Mouse (Mus musculus) heart, adult 8-10 months (tissue): Measurements from ENCODE around the gene Nmnat3. TPM values are rescaled to one million over a fixed set of nuclear protein-coding genes. Genes with fewer than 3 reads are reported as not detected.

ENCODE experiments used
- DNase-seq: peaks from one replicate; pipeline ENCODE4 v3.0.0; 2022; ENCODE audit warnings: low spot score
- total RNA-seq, 4 experiments: library from RNA; stranded (reverse); gene quantifications; 2 replicates each; pipeline ENCODE4 v1.2.4; 2022

Nmnat3 gene
- total RNA-seq, 4 experiments from 2014 or later, result 17.2 to 24.1 (median 19.5) TPM

DNA sequence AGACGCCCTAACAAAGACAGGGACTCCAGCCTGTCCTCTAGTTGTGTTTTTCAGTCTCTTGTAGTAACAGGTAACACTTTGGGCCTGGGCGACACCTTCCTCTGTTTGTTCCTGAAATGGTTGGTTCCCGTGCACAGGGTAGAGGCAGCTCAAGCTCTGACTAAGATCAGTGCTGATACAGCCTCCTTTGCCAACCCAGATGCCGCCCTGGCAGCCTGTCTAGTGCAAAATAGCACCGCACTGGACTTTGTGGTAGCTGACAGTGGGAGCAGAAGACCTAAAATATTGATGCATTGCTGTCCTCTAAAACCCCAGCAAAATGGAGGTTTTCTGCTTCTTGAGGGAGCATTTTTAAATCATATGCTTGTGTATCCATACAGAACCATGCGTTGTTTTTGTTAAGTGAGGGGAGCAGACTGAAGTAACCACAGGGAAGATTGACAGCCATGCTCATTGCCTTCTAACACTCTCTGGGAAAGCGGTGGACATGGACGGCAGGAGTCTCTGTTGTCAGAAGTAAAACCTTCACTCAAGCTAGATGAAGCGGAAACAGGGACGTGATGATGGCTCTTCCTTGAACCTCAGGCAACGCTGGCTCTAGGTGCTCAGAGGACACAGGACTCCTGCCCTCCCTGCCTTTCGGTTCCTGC, 24.2 kb downstream of the Nmnat3 start:
- no peak for DNase-seq

DNA sequence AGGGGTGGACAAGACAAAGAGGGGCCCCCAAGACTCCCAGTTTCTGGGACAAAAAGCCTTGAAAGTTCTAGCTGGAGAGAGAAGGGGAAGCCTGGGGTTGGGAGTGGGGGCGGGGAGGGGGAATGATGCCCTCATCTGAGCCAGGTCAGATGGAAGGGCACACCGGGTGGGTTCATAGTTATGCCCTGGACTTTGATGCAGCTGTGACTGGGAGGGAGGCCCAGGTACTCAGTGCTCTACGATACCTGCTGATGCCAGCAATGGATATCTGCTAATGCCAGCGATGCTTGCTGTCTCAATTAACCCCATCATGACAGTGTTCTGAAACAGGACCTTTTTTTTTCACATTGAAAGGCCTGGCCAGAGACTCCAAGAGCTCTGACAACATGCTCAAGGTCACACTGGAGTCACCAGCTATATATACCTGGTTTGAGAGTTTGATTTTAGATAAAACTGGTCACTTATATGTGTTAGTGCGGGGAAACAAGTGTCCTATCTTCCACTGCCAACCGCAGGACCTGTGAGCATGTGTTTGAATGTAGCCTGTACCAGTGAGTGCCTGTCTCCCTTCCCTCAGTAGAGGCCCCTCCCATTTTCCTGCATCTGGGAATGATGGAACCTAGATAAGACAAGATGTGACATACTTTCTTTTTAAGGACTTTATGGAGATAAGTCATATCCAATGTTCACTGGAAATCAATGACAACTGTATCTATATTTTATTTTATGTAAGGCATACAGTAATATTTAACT, 25.6 kb downstream of the Nmnat3 start:
- no peak for DNase-seq

GRCm38 (mm10) chr9:98313587-98313986, 26.4 kb downstream of the Nmnat3 start:
- DNase-seq, result no peak

- DNase-seq, result no peak
Observed at GRCm38 (mm10) chr9:98314059-98314650, 26.9 kb downstream of the Nmnat3 start.

DNA sequence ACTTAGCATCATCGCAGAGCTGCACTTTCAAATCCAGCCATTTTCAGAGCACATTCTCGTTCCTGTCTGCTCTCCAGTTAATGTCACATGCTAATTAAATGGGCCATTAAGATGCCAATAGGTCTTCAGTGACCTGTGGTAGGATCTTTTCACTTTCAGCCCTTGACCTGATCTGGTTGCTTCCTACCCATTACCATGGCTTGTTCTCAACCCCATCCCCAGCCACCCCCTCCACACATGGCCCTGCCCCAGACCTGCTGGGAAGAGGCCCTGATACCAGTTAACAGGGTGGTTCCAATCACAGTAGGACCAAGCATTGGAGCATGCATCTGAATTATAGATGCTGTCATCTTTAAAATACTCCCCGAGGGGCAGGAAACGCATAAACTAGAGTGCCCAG, 30.7 kb downstream of the Nmnat3 start:
- no peak for DNase-seq

GRCm38 (mm10) chr9:98318875-98319274, 31.6 kb downstream of the Nmnat3 start:
- no peak for DNase-seq

GRCm38 (mm10) chr9:98320785-98321184, 33.5 kb downstream of the Nmnat3 start:
- DNase-seq, result no peak

- DNase-seq, result no peak
Observed at GRCm38 (mm10) chr9:98326088-98326487, 38.9 kb downstream of the Nmnat3 start.

GRCm38 (mm10) chr9:98328415-98329176, 41.4 kb downstream of the Nmnat3 start:
- DNase-seq, result no peak

GRCm38 (mm10) chr9:98329274-98330105, 42.3 kb downstream of the Nmnat3 start:
- peak; percentile 56 for DNase-seq

DNA sequence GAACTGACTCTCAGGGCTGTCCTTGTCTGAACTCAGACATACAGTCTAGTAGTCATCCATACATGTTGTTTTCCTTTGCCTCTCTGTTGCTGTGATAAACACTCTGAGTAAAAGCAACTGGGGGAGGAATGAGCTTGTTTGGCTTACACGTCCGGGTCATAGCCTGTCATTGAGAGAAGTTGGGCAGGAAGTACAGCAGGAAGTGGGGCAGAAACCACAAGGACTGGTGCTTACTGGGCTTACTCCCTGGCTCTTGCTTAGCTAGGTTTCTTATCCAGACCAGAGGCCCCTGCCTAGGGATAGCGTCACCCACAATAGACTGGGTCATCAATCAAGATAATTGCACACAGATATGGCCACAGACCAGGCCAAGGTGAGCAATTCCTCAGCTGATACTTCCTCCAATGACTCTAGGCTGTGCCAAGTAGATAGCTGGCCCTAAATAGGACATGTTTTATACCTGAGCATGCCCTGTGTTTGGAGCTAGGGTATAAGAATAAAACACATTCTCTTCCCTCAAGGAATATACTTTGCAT, 46.1 kb downstream of the Nmnat3 start:
- DNase-seq, result no peak

- peak; percentile 11 for DNase-seq
Observed at GRCm38 (mm10) chr9:98337881-98338769, 50.9 kb downstream of the Nmnat3 start.

DNA sequence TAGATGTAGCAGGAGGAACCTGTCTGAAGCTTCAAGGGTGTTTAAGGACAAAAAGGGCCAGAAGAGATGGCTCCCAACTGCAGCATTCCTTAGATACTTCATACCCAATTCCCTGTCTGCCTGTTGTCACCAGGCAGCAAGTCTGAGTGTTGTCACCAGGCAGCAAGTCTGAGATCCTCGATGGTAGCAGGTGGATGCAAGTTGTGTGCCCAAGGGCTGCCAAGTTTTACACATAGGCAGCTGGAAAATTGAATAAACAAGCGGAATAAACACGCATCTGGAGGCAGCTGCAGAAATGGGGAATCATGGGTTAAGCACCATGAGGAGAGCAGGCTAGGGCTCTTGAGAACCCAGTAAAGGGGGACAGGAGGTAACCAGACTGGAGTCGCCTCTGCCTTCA, 52.7 kb downstream of the Nmnat3 start:
- DNase-seq, result no peak

GRCm38 (mm10) chr9:98340427-98340826, 53.2 kb downstream of the Nmnat3 start:
- no peak for DNase-seq

DNA sequence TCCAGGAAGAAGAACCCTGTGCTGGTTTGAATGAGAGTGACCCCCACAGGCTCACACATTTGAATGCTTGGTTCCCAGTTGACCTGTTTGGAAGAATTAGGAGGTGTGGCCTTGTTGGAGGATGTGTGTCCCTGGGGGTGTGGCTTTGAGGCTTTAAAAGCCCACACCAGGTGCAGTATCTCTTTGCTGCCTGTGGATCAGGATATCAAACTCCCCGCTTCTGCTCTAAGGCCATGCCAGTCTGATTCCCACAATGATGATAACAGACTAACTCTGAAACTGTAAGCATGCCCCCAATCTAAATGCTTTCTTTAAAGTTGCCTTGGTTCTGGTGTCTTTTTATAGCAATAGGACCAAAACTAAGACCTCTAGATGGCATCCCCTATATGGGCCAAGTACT, 58.6 kb downstream of the Nmnat3 start:
- DNase-seq, result no peak

- no peak for DNase-seq
Observed at GRCm38 (mm10) chr9:98346240-98346639, 59.0 kb downstream of the Nmnat3 start.

DNA sequence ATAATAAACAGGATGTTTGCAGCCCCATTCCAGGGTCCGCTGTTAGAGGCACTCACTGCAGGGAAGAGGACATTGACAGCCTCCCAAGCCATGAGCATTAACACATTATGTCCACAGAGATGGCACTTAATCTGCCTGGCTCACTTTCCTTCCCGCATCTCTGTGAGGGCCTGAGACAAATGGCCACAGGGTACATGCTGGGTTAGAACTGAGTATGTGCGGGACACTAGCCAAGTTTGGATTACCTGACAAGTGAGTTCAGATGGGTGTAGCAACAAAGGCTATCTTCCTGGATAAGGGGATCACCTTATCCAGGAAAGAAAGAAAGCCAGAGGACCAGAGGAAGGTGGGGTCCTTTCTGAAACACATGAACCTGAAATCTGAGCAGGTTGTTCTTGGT, 59.8 kb downstream of the Nmnat3 start:
- DNase-seq, result no peak

DNA sequence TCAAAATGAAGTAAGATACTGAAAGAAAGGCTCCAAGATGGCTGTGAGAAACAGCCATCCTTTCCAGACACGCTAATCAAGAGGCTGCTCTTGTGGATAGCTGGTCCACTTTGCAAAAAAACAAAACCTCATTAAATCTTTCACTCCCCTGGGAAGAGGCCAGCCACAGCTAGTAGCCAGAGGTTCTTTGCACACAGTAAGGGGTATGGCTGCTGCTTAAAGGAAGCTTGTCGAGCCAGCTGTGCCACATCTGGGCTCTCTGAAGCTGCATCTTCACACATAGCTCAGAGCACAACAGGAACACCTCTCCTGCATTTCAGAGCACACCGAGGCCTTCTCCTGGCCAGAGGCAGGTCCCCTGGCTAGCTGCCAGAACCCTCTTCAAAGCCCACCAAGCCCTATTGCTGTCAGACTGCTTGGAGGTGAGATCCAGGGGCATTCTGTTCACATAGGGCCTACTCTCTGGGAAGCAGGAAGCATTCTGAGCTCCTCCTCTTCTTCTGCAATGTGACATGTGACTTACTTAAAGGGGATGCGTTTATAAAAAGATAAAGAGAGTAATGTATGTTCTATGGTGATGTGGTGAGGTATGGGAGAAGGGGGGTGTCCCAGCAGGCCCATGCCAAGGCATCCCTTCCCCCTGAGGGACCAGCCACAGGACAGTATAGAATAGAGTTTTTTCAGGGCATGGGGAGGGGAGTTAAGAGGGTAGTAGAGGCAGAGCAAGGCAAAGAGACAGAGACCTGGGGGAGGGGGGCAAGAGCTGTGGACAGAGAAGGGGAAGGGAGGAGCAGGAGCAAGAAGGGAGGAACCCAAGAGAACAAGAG, 63.3 kb downstream of the Nmnat3 start:
- no peak for DNase-seq

GRCm38 (mm10) chr9:98352332-98352731, 65.1 kb downstream of the Nmnat3 start:
- DNase-seq, result no peak
